15 mouse cellular contexts compared by ENCODE assay signal in genomic region chr4:107680311-107681098, GRCm38 (mm10). TPM values are rescaled to one million over a fixed set of nuclear protein-coding genes. Genes with fewer than 3 reads are reported as not detected.
DNase-seq lines count a peak whose midpoint lies in the region; ATAC-seq lines count a peak whose summit lies in the region.
"Had no signal": no experiment of that assay in that cellular context is flagged by ENCODE, and none has a peak within 500 bp of the region (broad histone marks: within the 10 kb centered on the region; RNA-seq: fewer than 3 reads in every experiment).

No protein-coding gene starts in this region.

- peaks cover 34% of the 10 kb centered on the region for H3K4me1 ChIP-seq in heart, embryonic 10.5 days
- peaks cover 23% of the 10 kb centered on the region for H3K4me1 ChIP-seq in forebrain, embryonic 15.5 days
- peaks cover 20% of the 10 kb centered on the region for H3K4me1 ChIP-seq in neural tube, embryonic 15.5 days

- no peaks in the 10 kb centered on the region for H3K36me3 ChIP-seq in heart, embryonic 10.5 days
- no peaks in the 10 kb centered on the region for H3K36me3 ChIP-seq in forebrain, embryonic 15.5 days
- no peaks in the 10 kb centered on the region for H3K36me3 ChIP-seq in neural tube, embryonic 15.5 days

- peak; percentile 77 for ATAC-seq in forebrain, embryonic 15.5 days (replicated peaks)
- ATAC-seq in neural tube, embryonic 15.5 days (ENCODE audit: low FRiP score) = peak; percentile 52

- no peak for DNase-seq in heart, embryonic 10.5 days (ENCODE audit: low spot score)
- DNase-seq in heart, postnatal 10 days = no peak
- peak; percentile 55 for DNase-seq in mesoderm, embryonic 11.5 days (ENCODE audit: low read depth, low spot score)
- no peak for DNase-seq in cerebellum, postnatal 4 days (ENCODE audit: low spot score in 2 of 2)
- DNase-seq in kidney, adult 18-20 months = no peak
- DNase-seq in cerebellum, postnatal 10 days = no peak
- DNase-seq: cerebellum, adult 8-10 months; gastrocnemius, postnatal 36 days; heart, postnatal 14 days; kidney, adult 2 months; layer of hippocampus, adult 9-11 months; left cerebral cortex, postnatal 4 days had no signal

- peak overlapping the region; percentile 70 for H3K27ac ChIP-seq in heart, embryonic 10.5 days
- H3K27ac ChIP-seq in forebrain, embryonic 15.5 days (replicated peaks) = peak overlapping the region; percentile 73
- peak overlapping the region; percentile 56 for H3K27ac ChIP-seq in neural tube, embryonic 15.5 days (replicated peaks)

- H3K9me3 ChIP-seq in heart, embryonic 10.5 days = no peaks in the 10 kb centered on the region
- no peaks in the 10 kb centered on the region for H3K9me3 ChIP-seq in forebrain, embryonic 15.5 days
- H3K9me3 ChIP-seq in neural tube, embryonic 15.5 days (replicated peaks) = no peaks in the 10 kb centered on the region

- H3K9ac ChIP-seq in forebrain, embryonic 15.5 days (replicated peaks) = 0 out of 2 replicates have a peak overlapping the region, but pooled peaks have one; percentile 2
- H3K9ac ChIP-seq in neural tube, embryonic 15.5 days (replicated peaks) = 0 out of 2 replicates have a peak overlapping the region, but pooled peaks have one; percentile 20

- 31% methylated on average over 15 of the region's 15 CpGs for WGBS in heart, embryonic 10.5 days
- 16% methylated on average over 15 of the region's 15 CpGs for WGBS in forebrain, embryonic 15.5 days
- WGBS in neural tube, embryonic 15.5 days = 21% methylated on average over 15 of the region's 15 CpGs

- intact Hi-C loops in heart, postnatal 10 days (cut with DNase I) = loop anchor here (2.0 kb wide), 1 partner anchor 48 kb away; no protein-coding TSS in a partner anchor

- H3K4me2 ChIP-seq in forebrain, embryonic 15.5 days (replicated peaks) = peak overlapping the region; percentile 19
- peak overlapping the region; percentile 13 for H3K4me2 ChIP-seq in neural tube, embryonic 15.5 days

- peaks cover 55% of the 10 kb centered on the region for H3K27me3 ChIP-seq in heart, embryonic 10.5 days (ENCODE audit: insufficient read depth, poor library complexity, severe bottlenecking)
- H3K27me3 ChIP-seq in forebrain, embryonic 15.5 days = no peaks in the 10 kb centered on the region
- H3K27me3 ChIP-seq in neural tube, embryonic 15.5 days (replicated peaks) = no peaks in the 10 kb centered on the region

- no peak overlapping the region for H3K4me3 ChIP-seq in heart, embryonic 10.5 days
- peak overlapping the region; percentile 4; the same call in 1 of the 2 replicates for H3K4me3 ChIP-seq in forebrain, embryonic 15.5 days
- H3K4me3 ChIP-seq in neural tube, embryonic 15.5 days (replicated peaks) = no peak overlapping the region

RNA-seq across cellular contexts. Expression of gene Dmrtb1, which starts 3.5 kb away (rescaled TPM):
- 0.14 and 0.25 TPM in 2 replicates for polyA plus RNA-seq in heart, embryonic 10.5 days (2016; fragmentation: Nextera tagmentation; extraction: Ambion mirVana)
- total RNA-seq in heart, postnatal 10 days (2021) = not detected
- polyA plus RNA-seq in forebrain, embryonic 15.5 days (2015; fragmentation: Nextera tagmentation; extraction: Ambion mirVana) = 18.7 and 20.4 TPM in 2 replicates
- 7.7 and 9.0 TPM in 2 replicates for polyA plus RNA-seq in neural tube, embryonic 15.5 days (2015; fragmentation: Nextera tagmentation; extraction: Ambion mirVana)
- total RNA-seq: gastrocnemius, postnatal 36 days; heart, postnatal 14 days had no signal
- polyA plus RNA-seq: liver, embryonic 16.5 days had no signal
